Mouse (Mus musculus) adrenal gland, postnatal 36 days (tissue): ENCODE data around the gene Mios. TPM values are rescaled to one million over a fixed set of nuclear protein-coding genes. Genes with fewer than 3 reads are reported as not detected.

Experiments
- DNase-seq, 2 experiments: peaks; one replicate each; pipeline ENCODE4 v3.0.0; 2021; ENCODE audit warnings: mixed read lengths in 1 of 2
- long read RNA-seq, 2 experiments: library from polyadenylated mRNA; stranded (forward); transcript quantifications; one replicate each; pipeline ENCODE4 v2.0.0; 2021; ENCODE audit warnings: borderline sequencing depth in 2 of 2
- total RNA-seq, 2 experiments: library from RNA; stranded (reverse); gene quantifications; 2 replicates each; pipeline ENCODE4 v1.2.3; 2021

Gene Mios
- 10 to 100 TPM; 15.3 to 20.4 TPM for total RNA-seq
- long read RNA-seq, experiment 1, transcript Mios-201 (12 exons, 3,710 nt): major isoform, 9 of 13 reads
- long read RNA-seq, experiment 1, partial matches to known transcripts: 3 of 13 reads
- long read RNA-seq, experiment 1, other reads (novel, unspliced or antisense): 1 of 13 reads
- long read RNA-seq, experiment 2, transcript Mios-201 (12 exons, 3,710 nt): major isoform, 5 of 6 reads
- long read RNA-seq, experiment 2, partial matches to known transcripts: 0 of 6 reads
- long read RNA-seq, experiment 2, other reads (novel, unspliced or antisense): 1 of 6 reads

- DNase-seq: peak; percentile 90 to 94
Observed at GRCm38 (mm10) chr6:8209047-8209865, at the start of gene Mios. TSS of gene Mios (plus strand) at chr6:8209222.

GRCm38 (mm10) chr6:8160001-8160400 is 49.0 kb upstream of the Mios start:
- no peak for DNase-seq

GRCm38 (mm10) chr6:8164741-8165140 is 44.3 kb upstream of the Mios start:
- no peak for DNase-seq

- no peak for DNase-seq
Observed at GRCm38 (mm10) chr6:8172101-8172500, 36.9 kb upstream of the Mios start.

- DNase-seq: no peak
Observed at GRCm38 (mm10) chr6:8174062-8174461, 35.0 kb upstream of the Mios start.

GRCm38 (mm10) chr6:8175346-8175745 is 33.7 kb upstream of the Mios start:
- no peak for DNase-seq

GRCm38 (mm10) chr6:8176116-8176515 is 32.9 kb upstream of the Mios start:
- DNase-seq: no peak

- no peak for DNase-seq
Observed at GRCm38 (mm10) chr6:8178397-8178941, 30.6 kb upstream of the Mios start.

GRCm38 (mm10) chr6:8188599-8189233 is 20.3 kb upstream of the Mios start:
- no peak for DNase-seq

- no peak for DNase-seq
Observed at GRCm38 (mm10) chr6:8189917-8190316, 19.1 kb upstream of the Mios start.

- no peak for DNase-seq
Observed at GRCm38 (mm10) chr6:8192517-8192916, 16.5 kb upstream of the Mios start, which contains the start of gene Col28a1. TSS of gene Col28a1 (minus strand) at chr6:8192617.

GRCm38 (mm10) chr6:8209866-8210186 is 804 bp downstream of the Mios start:
- peak; percentile 6 to 12 for DNase-seq

GRCm38 (mm10) chr6:8210661-8211060 is 1.6 kb downstream of the Mios start:
- DNase-seq: no peak

GRCm38 (mm10) chr6:8227035-8227434 is 18.0 kb downstream of the Mios start:
- no peak for DNase-seq

GRCm38 (mm10) chr6:8228596-8228995 is 19.6 kb downstream of the Mios start:
- no peak for DNase-seq

- no peak for DNase-seq
Observed at GRCm38 (mm10) chr6:8258316-8258715, 49.3 kb downstream of the Mios start.

GRCm38 (mm10) chr6:8259004-8259666 is 50.1 kb downstream of the Mios start, which contains the start of the genes Rpa3, Umad1 and Gm45062:
TSS of gene Rpa3 (minus strand) at chr6:8259173.
TSS of gene Umad1 (plus strand) at chr6:8259288.
TSS of gene Gm45062 (plus strand) at chr6:8259450.
- peak; percentile 98 for DNase-seq

- no peak for DNase-seq
Observed at GRCm38 (mm10) chr6:8259667-8260044, 50.6 kb downstream of the Mios start.

- DNase-seq: no peak
Observed at GRCm38 (mm10) chr6:8271047-8271446, 62.0 kb downstream of the Mios start.

GRCm38 (mm10) chr6:8274387-8275054 is 65.5 kb downstream of the Mios start:
- DNase-seq: peak; percentile 55 to 61

GRCm38 (mm10) chr6:8275098-8275497 is 66.1 kb downstream of the Mios start:
- DNase-seq: peak; percentile 34 to 67
